Mouse (Mus musculus): ENCODE data around the gene Hist1h3g. TPM values are rescaled to one million over a fixed set of nuclear protein-coding genes. Genes with fewer than 3 reads are reported as not detected.

Hist1h3g gene
- polyA plus RNA-seq, 1 experiment from 2014 or later: 0.51 TPM

- Histone ChIP-seq H3K27ac (replicated peaks) (peak overlapping the region; percentile 77; the same call in 1 of the 2 replicates), H3K4me3 (replicated peaks) (peak overlapping the region; percentile 41), H3K36me3 (no peaks in the 10 kb centered on the region), H3K9me3 (replicated peaks) (no peaks in the 10 kb centered on the region), H3K27me3 (replicated peaks) (no peaks in the 10 kb centered on the region), H3K9ac (replicated peaks) (peak overlapping the region; percentile 56), H3K4me1 (peaks cover 32% of the 10 kb centered on the region), H3K4me2 (peak overlapping the region; percentile 71)
- WGBS: 5% methylated on average over 7 of the region's 7 CpGs
- no peak for ATAC-seq (ENCODE audit: low FRiP score)
These were observed 41.2 kb downstream of the Hist1h3g start for GRCm38 (mm10) chr13:23576351-23576881.

GRCm38 (mm10) chr13:23576906-23577639 lies 41.9 kb downstream of the Hist1h3g start:
- H3K4me3 ChIP-seq (replicated peaks): peak overlapping the region; percentile 41
- no peaks in the 10 kb centered on the region for H3K36me3 ChIP-seq
- H3K27me3 ChIP-seq (replicated peaks): no peaks in the 10 kb centered on the region
- no peak for ATAC-seq (ENCODE audit: low FRiP score)
- WGBS: 56% methylated on average over 6 of the region's 6 CpGs
- no peak overlapping the region for H3K27ac ChIP-seq (replicated peaks)
- no peaks in the 10 kb centered on the region for H3K9me3 ChIP-seq (replicated peaks)
- peaks cover 32% of the 10 kb centered on the region for H3K4me1 ChIP-seq
- peak overlapping the region; percentile 71 for H3K4me2 ChIP-seq
- H3K9ac ChIP-seq (replicated peaks): no peak overlapping the region

GRCm38 (mm10) chr13:23577835-23578234 lies 42.6 kb downstream of the Hist1h3g start:
- Histone ChIP-seq H3K27ac (replicated peaks) (no peak overlapping the region), H3K9me3 (replicated peaks) (no peaks in the 10 kb centered on the region), H3K9ac (replicated peaks) (no peak overlapping the region), H3K4me3 (replicated peaks) (no peak overlapping the region), H3K27me3 (replicated peaks) (no peaks in the 10 kb centered on the region), H3K4me1 (peaks cover 32% of the 10 kb centered on the region), H3K36me3 (no peaks in the 10 kb centered on the region), H3K4me2 (no peak overlapping the region)
- ATAC-seq (ENCODE audit: low FRiP score): no peak
- 91% methylated on average over 1 of the region's 1 CpGs for WGBS

- H3K4me2 ChIP-seq: peak within 1 kb of the TSS; percentile 73
- H3K27me3 ChIP-seq (replicated peaks): no peaks in the 10 kb centered on the region
- peaks cover 33% of the 10 kb centered on the region for H3K4me1 ChIP-seq
- ATAC-seq (ENCODE audit: low FRiP score): peak; percentile 91
- peak within 1 kb of the TSS; percentile 49 for H3K9ac ChIP-seq (replicated peaks)
- H3K27ac ChIP-seq (replicated peaks): peak within 1 kb of the TSS; percentile 81
- H3K4me3 ChIP-seq (replicated peaks): peak within 1 kb of the TSS; percentile 50
- no peaks in the 10 kb centered on the region for H3K9me3 ChIP-seq (replicated peaks)
- no peaks in the 10 kb centered on the region for H3K36me3 ChIP-seq
- WGBS: under 1% methylated on average over 43 of the region's 43 CpGs
These were observed 46.4 kb downstream of the Hist1h3g start, which contains the start of gene Hist1h4d for GRCm38 (mm10) chr13:23581408-23582218. Hist1h4d (plus strand) TSS chr13:23581598.

- Histone ChIP-seq H3K4me1 (peaks cover 31% of the 10 kb centered on the region), H3K4me2 (peak overlapping the region; percentile 73), H3K27me3 (replicated peaks) (no peaks in the 10 kb centered on the region), H3K9me3 (replicated peaks) (no peaks in the 10 kb centered on the region), H3K27ac (replicated peaks) (peak overlapping the region; percentile 81), H3K4me3 (replicated peaks) (peak overlapping the region; percentile 50), H3K9ac (replicated peaks) (peak overlapping the region; percentile 49), H3K36me3 (no peaks in the 10 kb centered on the region)
- WGBS: 6% methylated on average over 6 of the region's 6 CpGs
- ATAC-seq (ENCODE audit: low FRiP score): no peak
These were observed 47.2 kb downstream of the Hist1h3g start for GRCm38 (mm10) chr13:23582219-23583056.

- Histone ChIP-seq H3K9me3 (replicated peaks) (no peaks in the 10 kb centered on the region), H3K4me3 (replicated peaks) (no peak overlapping the region), H3K9ac (replicated peaks) (no peak overlapping the region), H3K4me2 (no peak overlapping the region), H3K27ac (replicated peaks) (no peak overlapping the region), H3K36me3 (no peaks in the 10 kb centered on the region), H3K4me1 (peaks cover 31% of the 10 kb centered on the region), H3K27me3 (replicated peaks) (no peaks in the 10 kb centered on the region)
- ATAC-seq (ENCODE audit: low FRiP score): no peak
These were observed 48.3 kb downstream of the Hist1h3g start for GRCm38 (mm10) chr13:23583387-23584068.

GRCm38 (mm10) chr13:23584331-23584730 lies 49.1 kb downstream of the Hist1h3g start:
- H3K36me3 ChIP-seq: no peaks in the 10 kb centered on the region
- peak overlapping the region; percentile 90 for H3K27ac ChIP-seq (replicated peaks)
- peak overlapping the region; percentile 87 for H3K4me2 ChIP-seq
- H3K4me3 ChIP-seq (replicated peaks): peak overlapping the region; percentile 47
- no peak for ATAC-seq (ENCODE audit: low FRiP score)
- peaks cover 31% of the 10 kb centered on the region for H3K4me1 ChIP-seq
- H3K27me3 ChIP-seq (replicated peaks): no peaks in the 10 kb centered on the region
- H3K9ac ChIP-seq (replicated peaks): peak overlapping the region; percentile 61
- no peaks in the 10 kb centered on the region for H3K9me3 ChIP-seq (replicated peaks)

- Histone ChIP-seq H3K9ac (replicated peaks) (peak overlapping the region; percentile 61), H3K4me2 (peak overlapping the region; percentile 87), H3K27ac (replicated peaks) (peak overlapping the region; percentile 90), H3K27me3 (replicated peaks) (no peaks in the 10 kb centered on the region), H3K36me3 (no peaks in the 10 kb centered on the region), H3K4me3 (replicated peaks) (peak overlapping the region; percentile 47), H3K9me3 (replicated peaks) (no peaks in the 10 kb centered on the region), H3K4me1 (peaks cover 31% of the 10 kb centered on the region)
- WGBS: under 1% methylated on average over 21 of the region's 21 CpGs
- peak; percentile 23; the same call in 1 of the 2 replicates for ATAC-seq (ENCODE audit: low FRiP score)
These were observed 49.8 kb downstream of the Hist1h3g start for GRCm38 (mm10) chr13:23585029-23585441.

Data from neural tube, embryonic 15.5 days (tissue).